Mouse (Mus musculus) layer of hippocampus, postnatal 14 days (tissue): Measurements from ENCODE around the gene Mrgprd. TPM values are rescaled to one million over a fixed set of nuclear protein-coding genes. Genes with fewer than 3 reads are reported as not detected.

Experiments used
- DNase-seq, 2 experiments: peaks; one replicate each; pipeline ENCODE4 v3.0.0; 2021 to 2022; ENCODE audit warnings: low spot score in 2 of 2, mixed read lengths in 1 of 2
- total RNA-seq, 2 experiments: library from RNA; stranded (reverse); gene quantifications; 2 replicates each; pipeline ENCODE4 v1.2.3; 2021

Mrgprd gene
- total RNA-seq, 2 experiments from 2014 or later: not detected

DNA sequence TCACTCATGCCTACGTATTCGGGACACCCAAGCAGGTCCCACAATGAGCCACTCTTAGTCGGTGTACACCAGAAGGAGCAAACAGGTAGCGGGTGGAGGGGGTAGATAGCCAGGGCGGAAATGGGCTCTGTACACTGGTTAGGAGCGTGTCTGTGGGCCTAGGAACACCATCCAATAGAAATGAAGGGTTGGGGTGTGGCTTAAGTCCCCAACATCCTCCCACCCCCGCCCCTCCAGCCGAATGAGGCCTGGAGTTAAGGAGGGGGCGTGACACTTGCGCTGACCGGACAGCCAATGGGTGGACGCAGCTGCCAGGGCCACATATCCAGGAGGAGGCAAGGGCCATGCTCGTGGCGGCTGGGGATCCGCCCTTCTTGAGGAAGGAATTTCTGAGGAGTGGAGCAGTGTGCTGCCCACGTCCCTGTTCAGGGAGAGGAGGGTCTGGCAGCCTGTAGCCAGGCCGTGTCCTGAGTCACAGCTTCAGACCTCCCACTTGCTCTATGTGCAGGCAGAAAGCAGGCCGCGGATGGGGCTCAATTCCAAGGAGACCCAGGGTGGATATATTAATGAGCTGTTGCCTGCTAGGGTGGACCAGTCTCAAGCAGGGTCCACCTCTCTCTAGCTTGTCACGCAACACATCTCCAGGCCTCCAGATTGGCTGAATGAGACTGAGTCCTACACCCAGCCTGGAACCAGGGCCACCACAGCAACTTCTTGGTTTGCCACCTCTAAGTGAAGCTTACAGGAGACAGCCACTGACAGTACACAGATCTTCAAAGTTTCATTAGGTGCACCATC is 11.9 kb upstream of the Mrgprd start:
- DNase-seq: no peak

- no peak for DNase-seq
These were observed 10.5 kb upstream of the Mrgprd start for GRCm38 (mm10) chr7:145304153-145304552.

GRCm38 (mm10) chr7:145307636-145308035 is 7.0 kb upstream of the Mrgprd start:
- no peak for DNase-seq

DNA sequence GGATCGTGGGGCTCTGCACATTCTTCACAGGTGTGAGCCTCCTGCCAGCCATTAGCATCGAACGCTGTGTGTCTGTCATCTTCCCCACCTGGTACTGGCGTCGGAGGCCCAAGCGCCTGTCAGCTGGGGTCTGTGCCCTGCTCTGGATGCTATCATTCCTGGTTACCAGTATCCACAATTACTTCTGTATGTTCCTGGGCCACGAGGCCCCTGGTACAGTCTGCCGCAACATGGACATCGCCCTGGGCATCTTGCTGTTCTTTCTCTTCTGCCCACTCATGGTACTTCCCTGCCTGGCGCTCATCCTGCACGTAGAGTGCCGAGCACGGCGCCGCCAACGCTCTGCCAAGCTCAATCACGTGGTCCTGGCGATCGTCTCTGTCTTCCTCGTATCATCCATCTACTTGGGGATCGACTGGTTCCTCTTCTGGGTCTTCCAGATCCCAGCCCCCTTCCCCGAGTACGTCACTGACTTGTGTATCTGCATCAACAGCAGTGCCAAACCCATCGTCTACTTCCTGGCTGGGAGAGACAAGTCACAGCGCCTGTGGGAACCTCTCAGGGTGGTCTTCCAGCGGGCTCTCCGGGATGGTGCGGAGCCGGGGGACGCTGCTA is 6.5 kb upstream of the Mrgprd start:
- DNase-seq: peak in 1 of 2 experiments; percentile 25

- DNase-seq: no peak
These were observed 5.8 kb upstream of the Mrgprd start for GRCm38 (mm10) chr7:145308866-145309265.

- DNase-seq: no peak
These were observed 4.8 kb upstream of the Mrgprd start for GRCm38 (mm10) chr7:145309877-145310276.

DNA sequence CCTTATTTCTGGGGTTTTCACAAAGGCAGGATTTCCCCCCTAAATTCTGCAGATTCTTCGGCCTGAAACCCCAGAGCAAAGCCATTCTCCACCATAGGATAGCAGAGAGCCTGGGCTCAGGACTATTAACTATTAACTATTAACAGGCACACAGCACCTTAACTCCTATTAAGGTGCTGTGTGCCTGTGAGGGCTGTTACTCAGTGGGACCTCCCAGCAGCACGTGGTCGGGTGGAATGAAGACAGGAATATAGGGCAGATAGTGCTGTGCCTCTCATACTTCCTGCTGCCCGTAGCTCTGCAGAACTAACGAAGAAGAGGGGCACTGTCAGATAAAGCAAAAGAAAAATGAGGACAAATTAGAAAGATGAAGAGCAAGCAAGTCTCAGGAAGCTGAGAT is 4.1 kb upstream of the Mrgprd start:
- no peak for DNase-seq

DNA sequence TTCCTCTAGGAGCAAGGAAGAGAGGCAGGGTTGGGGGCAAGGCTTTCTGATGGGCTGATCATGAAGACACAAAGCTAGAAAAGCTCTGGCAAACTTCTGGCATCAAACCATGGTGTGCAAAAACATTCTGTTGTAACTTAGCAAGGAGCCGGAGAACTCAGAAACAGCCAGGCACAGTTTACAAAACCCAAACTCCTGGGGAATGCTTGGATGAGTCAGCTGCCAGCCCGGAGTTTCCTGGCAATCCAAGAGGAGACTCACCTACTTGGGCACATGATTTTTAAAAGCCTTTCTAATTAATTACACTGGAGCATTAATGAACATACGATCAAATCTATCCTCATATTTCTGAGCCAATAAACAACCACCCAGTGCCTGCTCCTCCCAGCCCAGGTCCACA is 2.5 kb upstream of the Mrgprd start:
- no peak for DNase-seq

GRCm38 (mm10) chr7:145317522-145317921 is 2.9 kb downstream of the Mrgprd start:
- DNase-seq: peak in 1 of 2 experiments; percentile 52

GRCm38 (mm10) chr7:145319481-145319880 is 4.8 kb downstream of the Mrgprd start:
- no peak for DNase-seq

DNA sequence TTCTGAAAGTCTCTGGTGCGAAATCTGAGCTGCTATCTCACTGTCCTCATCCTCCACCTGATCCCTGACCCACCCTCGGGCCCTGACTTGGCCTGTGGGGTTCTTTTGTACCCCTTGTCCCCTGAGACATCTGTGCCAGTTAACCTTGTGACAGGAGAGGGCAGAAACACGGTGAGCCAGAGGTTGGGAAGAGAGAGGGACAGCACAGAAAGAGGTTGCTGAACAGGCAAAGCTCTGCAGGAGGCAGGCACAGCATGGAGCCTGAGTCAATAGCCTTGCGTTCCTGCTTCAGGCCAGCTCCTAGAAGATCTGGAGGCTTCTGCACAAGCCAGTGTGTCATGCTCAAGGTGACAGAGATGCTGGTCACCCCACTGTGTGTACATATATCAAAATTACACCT is 9.0 kb downstream of the Mrgprd start:
- no peak for DNase-seq

DNA sequence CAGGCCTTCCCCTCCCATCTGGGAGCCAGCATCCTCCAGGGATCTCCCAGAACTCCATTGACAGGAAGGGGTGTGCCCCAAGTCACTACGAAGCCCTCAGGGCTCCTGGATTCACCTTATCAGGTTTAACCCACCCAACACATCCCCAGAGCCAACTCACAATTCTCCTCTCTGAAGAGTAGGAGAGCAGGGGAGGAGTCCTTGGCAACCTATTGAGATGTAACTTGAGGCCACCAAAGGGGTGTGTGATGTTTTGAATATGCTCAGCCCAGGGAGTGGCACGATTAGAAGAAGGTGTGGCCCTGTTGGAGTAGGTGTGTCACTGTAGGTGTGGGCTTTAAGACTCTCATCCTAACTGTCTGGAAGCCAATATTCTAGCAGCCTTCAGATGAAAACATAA is 11.1 kb downstream of the Mrgprd start:
- DNase-seq: no peak

- no peak for DNase-seq
These were observed 15.3 kb downstream of the Mrgprd start for GRCm38 (mm10) chr7:145329982-145330381.

- DNase-seq: no peak
These were observed 16.0 kb downstream of the Mrgprd start for GRCm38 (mm10) chr7:145330641-145331040.

DNA sequence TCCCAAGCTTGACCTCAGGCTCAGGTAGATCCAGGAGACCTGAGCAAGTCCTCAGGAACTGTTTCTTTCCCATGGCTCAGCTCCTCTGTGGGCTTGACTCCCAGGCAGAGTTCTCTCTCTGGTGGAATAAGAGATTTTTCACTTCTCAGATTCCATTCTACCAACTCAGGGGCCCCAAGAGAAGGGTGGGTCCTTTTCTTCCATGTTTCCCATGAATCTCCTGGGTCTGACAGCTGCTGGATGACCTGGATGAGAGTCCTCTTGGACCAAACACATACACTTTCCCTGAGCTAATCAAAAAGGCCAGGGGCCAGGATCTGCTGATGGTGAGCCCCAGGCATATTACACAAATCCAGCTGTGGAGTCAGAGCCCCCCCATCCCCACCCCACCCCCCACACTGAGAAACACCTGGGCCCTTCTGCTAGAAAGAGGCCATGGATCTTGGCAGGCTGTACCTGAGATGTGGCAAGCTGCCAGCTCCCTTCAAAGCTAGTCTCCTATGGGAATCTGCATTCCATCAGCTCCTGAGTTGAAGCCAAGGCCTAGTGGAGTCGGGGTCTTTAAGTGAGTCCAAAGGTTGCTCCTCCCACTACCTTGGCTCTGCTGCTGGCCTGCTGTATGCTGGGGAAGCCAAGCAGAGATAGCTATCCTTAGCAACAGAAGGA is 17.9 kb downstream of the Mrgprd start:
- no peak for DNase-seq

GRCm38 (mm10) chr7:145333936-145334335 is 19.3 kb downstream of the Mrgprd start:
- DNase-seq: no peak

DNA sequence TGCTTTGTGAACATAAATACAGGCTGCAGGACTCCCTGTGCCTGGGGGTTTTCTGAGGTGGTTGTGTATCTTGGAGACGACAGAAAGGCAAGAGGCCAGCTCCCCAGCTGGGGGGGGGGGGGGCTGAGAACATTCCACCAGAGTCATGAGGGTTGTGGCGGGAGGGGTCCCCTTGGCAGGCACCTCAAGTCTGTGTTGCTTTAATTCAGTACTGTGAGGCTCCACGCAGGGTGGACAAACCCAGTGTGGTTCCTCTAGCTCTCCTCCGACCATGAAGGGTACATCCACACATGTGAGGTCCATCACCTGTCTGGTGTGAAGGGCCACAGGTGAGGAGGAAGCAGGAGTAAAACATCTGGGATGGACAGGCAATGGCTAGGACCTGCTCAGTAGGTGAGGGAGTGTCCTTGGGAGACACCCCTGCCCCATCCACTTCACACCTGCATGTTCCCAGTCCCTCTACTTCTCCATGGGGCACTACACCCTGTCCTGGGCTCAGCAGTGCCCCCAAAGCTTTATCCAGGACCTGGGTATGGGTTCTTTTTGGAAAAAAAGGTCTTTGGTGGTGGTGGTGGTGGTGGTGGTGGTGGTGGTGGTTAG is 19.9 kb downstream of the Mrgprd start:
- no peak for DNase-seq

- DNase-seq: peak in 1 of 2 experiments; percentile 41
These were observed 20.6 kb downstream of the Mrgprd start for GRCm38 (mm10) chr7:145335199-145335598.

DNA sequence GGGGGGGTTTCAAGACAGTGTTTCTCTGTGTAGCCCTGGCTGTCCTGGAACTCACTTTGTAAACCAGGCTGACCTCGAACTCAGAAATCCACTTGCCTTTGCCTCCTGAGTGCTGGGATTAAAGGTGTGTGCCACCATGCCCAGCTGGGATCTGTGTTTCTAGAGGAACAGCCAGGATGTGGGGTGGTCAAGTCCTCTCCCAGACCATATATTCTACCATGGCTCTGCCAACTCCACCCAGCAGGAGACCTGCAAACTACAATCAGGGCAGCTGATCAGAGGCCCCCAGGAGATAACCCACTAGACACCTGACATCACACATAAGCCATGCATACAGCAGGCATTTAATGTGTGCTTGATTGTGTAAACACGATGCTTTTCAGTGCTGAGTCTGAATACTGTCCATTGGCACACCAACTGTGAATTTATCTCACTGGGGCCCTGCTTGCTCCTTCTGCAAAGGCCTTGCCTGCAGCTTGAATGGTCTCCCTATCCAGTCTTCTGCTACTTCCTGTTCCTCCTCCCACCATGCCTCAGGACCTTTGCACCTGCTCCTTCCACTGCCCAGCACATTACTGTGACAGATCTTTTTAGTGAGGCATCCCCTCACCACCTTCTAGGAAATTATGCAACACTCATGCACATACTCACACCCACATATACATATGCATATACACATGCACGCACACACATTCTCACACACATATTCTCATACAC is 21.1 kb downstream of the Mrgprd start:
- DNase-seq: no peak

- DNase-seq: no peak
These were observed 23.3 kb downstream of the Mrgprd start for GRCm38 (mm10) chr7:145337889-145338288.

- DNase-seq: no peak
These were observed 25.7 kb downstream of the Mrgprd start for GRCm38 (mm10) chr7:145340248-145340904.
